Mouse (Mus musculus): ENCODE measurements around the gene St7l. TPM values are rescaled to one million over a fixed set of nuclear protein-coding genes. Genes with fewer than 3 reads are reported as not detected.

The St7l gene
- polyA plus RNA-seq, 1 experiment from 2014 or later, result 41.1 TPM

DNA sequence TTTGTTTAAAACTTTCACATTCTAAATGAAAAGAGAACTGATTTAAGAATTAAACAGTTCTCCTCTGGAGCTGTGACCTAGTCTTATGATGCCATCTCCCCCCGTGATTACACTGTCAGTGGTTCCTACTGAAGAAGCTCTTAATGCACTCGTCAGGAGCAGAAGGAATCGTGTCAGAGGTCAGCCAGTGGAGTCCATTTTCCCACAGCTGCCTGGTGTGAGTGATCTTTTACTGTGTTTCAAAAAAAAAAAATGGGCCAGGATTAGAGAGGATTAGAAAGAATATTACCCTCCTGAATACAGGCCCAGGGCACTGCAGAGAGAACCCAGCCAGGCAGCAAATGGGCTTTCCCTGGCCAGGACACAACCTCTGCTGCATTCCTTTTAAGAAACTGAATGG, 51.2 kb downstream of the St7l start:
- Histone ChIP-seq H3K4me3 (ENCODE audit: low read length) (no peak overlapping the region), H3K27ac (ENCODE audit: low read depth, low read length) (no peak overlapping the region), H3K9me3 (ENCODE audit: control insufficient read depth, low read length) (no peaks in the 10 kb centered on the region), H3K36me3 (ENCODE audit: control insufficient read depth, insufficient read depth, low read length) (peaks cover 10% of the 10 kb centered on the region), H3K4me2 (replicated peaks; ENCODE audit: low read depth, low read length) (no peak overlapping the region), H3K4me1 (ENCODE audit: control insufficient read depth, insufficient read depth, low read length) (no peaks in the 10 kb centered on the region), H3K9ac (ENCODE audit: low read depth, low read length) (no peak overlapping the region), H3K27me3 (ENCODE audit: control insufficient read depth, insufficient read depth, low read length) (no peaks in the 10 kb centered on the region)
- 56% methylated on average over 3 of the region's 3 CpGs for WGBS
- ATAC-seq (ENCODE audit: low FRiP score, low TSS enrichment), result no peak

DNA sequence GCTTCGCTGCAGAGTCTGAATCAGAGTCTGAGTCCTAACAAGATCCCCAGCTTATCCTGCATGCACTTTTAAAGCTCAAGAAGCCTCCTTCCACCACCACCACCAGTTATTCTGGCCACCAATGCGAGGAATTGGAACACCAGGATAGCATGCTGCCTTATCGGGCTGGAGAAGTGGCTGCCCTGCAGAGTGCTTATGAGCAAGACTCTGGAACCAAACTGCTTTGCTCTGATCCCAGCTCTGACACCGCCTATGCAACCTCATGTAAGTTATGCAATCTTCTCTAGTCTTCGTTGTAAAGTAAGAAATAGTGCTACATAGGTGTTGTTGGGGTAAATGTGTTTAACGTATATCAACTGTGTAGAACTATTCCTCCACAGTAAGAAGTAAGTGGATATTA, 65.6 kb downstream of the St7l start:
- no peak overlapping the region for H3K9ac ChIP-seq (ENCODE audit: low read depth, low read length)
- no peaks in the 10 kb centered on the region for H3K27me3 ChIP-seq (ENCODE audit: control insufficient read depth, insufficient read depth, low read length)
- no peak overlapping the region for H3K27ac ChIP-seq (ENCODE audit: low read depth, low read length)
- H3K9me3 ChIP-seq (ENCODE audit: control insufficient read depth, low read length), result no peaks in the 10 kb centered on the region
- WGBS, result 95% methylated on average over 6 of the region's 6 CpGs
- H3K36me3 ChIP-seq (ENCODE audit: control insufficient read depth, insufficient read depth, low read length), result peaks cover 31% of the 10 kb centered on the region; the same call in 1 of the 2 replicates
- no peak overlapping the region for H3K4me3 ChIP-seq (ENCODE audit: low read length)
- H3K4me2 ChIP-seq (replicated peaks; ENCODE audit: low read depth, low read length), result no peak overlapping the region
- no peaks in the 10 kb centered on the region for H3K4me1 ChIP-seq (ENCODE audit: control insufficient read depth, insufficient read depth, low read length)
- no peak for ATAC-seq (ENCODE audit: low FRiP score, low TSS enrichment)

DNA sequence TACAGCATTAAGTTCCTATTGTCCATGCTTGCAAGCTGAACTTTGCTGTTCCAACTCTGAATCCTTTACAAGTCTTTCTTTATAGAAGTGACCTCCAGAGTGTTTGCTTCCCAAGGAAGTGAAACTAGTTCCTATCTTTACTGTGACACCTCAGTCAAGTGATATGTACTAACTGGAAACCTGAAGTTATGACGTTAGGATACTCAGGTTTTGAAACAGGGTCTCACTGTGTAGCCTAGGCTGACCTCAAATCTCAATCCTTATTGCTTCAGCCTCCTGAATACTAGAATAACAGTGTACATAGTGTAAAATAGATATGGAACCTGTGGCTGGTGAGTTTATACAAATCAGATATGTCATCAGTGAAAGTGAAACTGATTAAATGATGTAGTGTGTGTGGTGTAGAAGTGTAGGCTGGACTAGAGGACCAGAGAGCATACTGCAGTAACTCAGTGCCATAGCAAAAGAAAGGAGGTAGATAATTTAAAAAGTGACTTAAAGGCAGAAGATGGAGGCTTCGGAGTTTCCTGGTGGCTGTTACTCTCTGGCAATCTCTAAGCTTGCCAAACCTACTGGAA, 74.0 kb downstream of the St7l start:
- H3K27ac ChIP-seq (ENCODE audit: low read depth, low read length), result no peak overlapping the region
- no peak for ATAC-seq (ENCODE audit: low FRiP score, low TSS enrichment)
- no peaks in the 10 kb centered on the region for H3K9me3 ChIP-seq (ENCODE audit: control insufficient read depth, low read length)
- H3K9ac ChIP-seq (ENCODE audit: low read depth, low read length), result no peak overlapping the region
- H3K4me3 ChIP-seq (ENCODE audit: low read length), result no peak overlapping the region
- peaks cover 7% of the 10 kb centered on the region; the same call in 1 of the 2 replicates for H3K4me1 ChIP-seq (ENCODE audit: control insufficient read depth, insufficient read depth, low read length)
- no peak overlapping the region for H3K4me2 ChIP-seq (replicated peaks; ENCODE audit: low read depth, low read length)
- no peaks in the 10 kb centered on the region for H3K27me3 ChIP-seq (ENCODE audit: control insufficient read depth, insufficient read depth, low read length)
- 86% methylated on average over 2 of the region's 2 CpGs for WGBS
- peaks cover 5% of the 10 kb centered on the region; the same call in 1 of the 2 replicates for H3K36me3 ChIP-seq (ENCODE audit: control insufficient read depth, insufficient read depth, low read length)

DNA sequence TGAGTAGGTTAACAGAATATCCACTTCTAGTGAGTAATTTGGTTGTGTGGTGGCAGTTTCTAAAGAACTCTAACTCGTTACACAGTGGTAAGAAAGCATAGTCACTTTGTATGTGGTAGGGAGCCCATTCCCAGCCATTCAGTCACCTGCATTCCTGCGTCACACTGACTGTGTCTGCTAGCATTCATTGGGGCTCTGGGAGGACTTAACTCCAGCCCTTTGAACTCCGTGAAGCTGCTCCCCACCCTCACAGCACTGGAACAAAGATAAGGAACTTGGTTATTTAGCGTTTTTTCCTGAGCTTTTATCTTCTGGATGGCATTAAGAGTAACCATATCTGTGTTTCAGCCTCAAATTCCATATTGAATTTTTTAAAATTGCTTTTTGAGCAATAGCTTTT, 74.5 kb downstream of the St7l start:
- no peak overlapping the region for H3K9ac ChIP-seq (ENCODE audit: low read depth, low read length)
- 66% methylated on average over 4 of the region's 4 CpGs for WGBS
- peaks cover 5% of the 10 kb centered on the region; the same call in 1 of the 2 replicates for H3K36me3 ChIP-seq (ENCODE audit: control insufficient read depth, insufficient read depth, low read length)
- H3K4me3 ChIP-seq (ENCODE audit: low read length), result no peak overlapping the region
- peaks cover 12% of the 10 kb centered on the region; the same call in 1 of the 2 replicates for H3K4me1 ChIP-seq (ENCODE audit: control insufficient read depth, insufficient read depth, low read length)
- no peak overlapping the region for H3K27ac ChIP-seq (ENCODE audit: low read depth, low read length)
- no peaks in the 10 kb centered on the region for H3K9me3 ChIP-seq (ENCODE audit: control insufficient read depth, low read length)
- no peak for ATAC-seq (ENCODE audit: low FRiP score, low TSS enrichment)
- no peak overlapping the region for H3K4me2 ChIP-seq (replicated peaks; ENCODE audit: low read depth, low read length)
- no peaks in the 10 kb centered on the region for H3K27me3 ChIP-seq (ENCODE audit: control insufficient read depth, insufficient read depth, low read length)

DNA sequence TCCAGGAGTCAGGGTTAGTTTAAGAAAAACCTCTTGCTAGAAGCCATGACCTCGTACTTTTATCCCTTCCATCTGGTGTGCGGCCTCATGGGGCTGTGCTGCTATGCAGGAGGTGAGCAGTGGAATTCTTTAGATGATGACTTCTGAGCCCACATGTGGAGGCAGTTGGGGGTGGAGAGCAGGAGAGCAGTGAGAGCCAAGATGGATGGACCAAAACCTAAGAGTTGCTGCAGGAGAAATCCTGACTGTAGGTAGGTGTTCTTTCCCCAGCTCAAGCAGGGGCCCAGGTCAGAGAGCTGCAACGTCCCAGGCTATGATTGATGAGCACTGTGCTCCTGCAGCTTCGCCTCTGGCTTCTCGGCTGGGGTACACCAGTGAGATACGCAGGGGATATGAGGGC, 76.9 kb downstream of the St7l start:
- H3K36me3 ChIP-seq (ENCODE audit: control insufficient read depth, insufficient read depth, low read length), result peaks cover under 1% of the 10 kb centered on the region; the same call in 1 of the 2 replicates
- H3K4me3 ChIP-seq (ENCODE audit: low read length), result no peak overlapping the region
- no peaks in the 10 kb centered on the region for H3K27me3 ChIP-seq (ENCODE audit: control insufficient read depth, insufficient read depth, low read length)
- no peaks in the 10 kb centered on the region for H3K9me3 ChIP-seq (ENCODE audit: control insufficient read depth, low read length)
- ATAC-seq (ENCODE audit: low FRiP score, low TSS enrichment), result peak; percentile 43; the same call in 1 of the 2 replicates
- H3K4me2 ChIP-seq (replicated peaks; ENCODE audit: low read depth, low read length), result no peak overlapping the region
- 38% methylated on average over 6 of the region's 6 CpGs for WGBS
- no peak overlapping the region for H3K9ac ChIP-seq (ENCODE audit: low read depth, low read length)
- peaks cover 14% of the 10 kb centered on the region; the same call in 1 of the 2 replicates for H3K4me1 ChIP-seq (ENCODE audit: control insufficient read depth, insufficient read depth, low read length)
- H3K27ac ChIP-seq (ENCODE audit: low read depth, low read length), result no peak overlapping the region

DNA sequence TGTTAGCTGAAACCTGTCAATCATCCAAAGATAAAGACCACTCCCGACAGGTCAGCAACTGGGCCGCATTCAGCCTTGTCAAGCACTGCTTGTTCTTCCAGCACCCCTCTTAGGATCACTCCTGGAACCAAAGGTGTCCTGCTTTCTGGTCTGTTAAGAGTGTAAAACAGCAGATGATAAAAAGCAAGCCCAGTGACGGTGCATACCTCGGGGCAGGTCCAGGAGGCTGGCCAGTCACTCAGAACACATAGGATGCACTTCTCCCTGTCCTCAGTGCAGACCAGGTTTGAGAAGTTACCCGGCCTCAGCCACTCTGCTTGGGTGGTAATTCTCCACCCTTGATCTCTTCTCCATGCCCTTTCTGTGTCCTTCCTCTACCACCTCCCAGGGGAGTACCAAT, 78.9 kb downstream of the St7l start:
- Histone ChIP-seq H3K36me3 (ENCODE audit: control insufficient read depth, insufficient read depth, low read length) (peaks cover 13% of the 10 kb centered on the region; the same call in 1 of the 2 replicates), H3K27me3 (ENCODE audit: control insufficient read depth, insufficient read depth, low read length) (no peaks in the 10 kb centered on the region), H3K4me2 (replicated peaks; ENCODE audit: low read depth, low read length) (no peak overlapping the region), H3K4me3 (ENCODE audit: low read length) (no peak overlapping the region), H3K9me3 (ENCODE audit: control insufficient read depth, low read length) (no peaks in the 10 kb centered on the region), H3K4me1 (ENCODE audit: control insufficient read depth, insufficient read depth, low read length) (peaks cover 14% of the 10 kb centered on the region; the same call in 1 of the 2 replicates), H3K27ac (ENCODE audit: low read depth, low read length) (0 out of 2 replicates have a peak overlapping the region, but pooled peaks have one; percentile 7), H3K9ac (ENCODE audit: low read depth, low read length) (no peak overlapping the region)
- no peak for ATAC-seq (ENCODE audit: low FRiP score, low TSS enrichment)
- WGBS, result 55% methylated on average over 5 of the region's 5 CpGs

DNA sequence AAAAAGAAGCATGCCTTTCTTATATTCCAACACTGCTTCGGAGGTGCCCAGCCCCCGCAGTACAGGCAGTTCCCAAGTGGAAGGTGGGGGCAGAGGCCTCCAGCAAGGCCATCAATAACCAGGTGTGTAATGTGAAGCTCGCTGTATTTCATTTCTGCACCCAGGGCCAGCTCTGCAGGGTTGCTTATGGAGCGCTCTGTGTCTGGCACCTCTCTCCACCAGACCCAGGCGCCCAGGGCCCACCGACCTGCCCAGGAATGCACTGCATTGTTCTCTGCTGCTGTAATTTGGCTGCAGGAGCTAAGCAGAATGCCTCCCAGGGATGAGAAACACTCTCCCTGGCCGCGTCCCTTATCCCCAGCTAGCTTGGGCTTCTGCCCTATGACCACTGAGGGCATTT, 79.5 kb downstream of the St7l start:
- H3K4me1 ChIP-seq (ENCODE audit: control insufficient read depth, insufficient read depth, low read length), result peaks cover 14% of the 10 kb centered on the region; the same call in 1 of the 2 replicates
- no peak overlapping the region for H3K4me2 ChIP-seq (replicated peaks; ENCODE audit: low read depth, low read length)
- H3K36me3 ChIP-seq (ENCODE audit: control insufficient read depth, insufficient read depth, low read length), result peaks cover 13% of the 10 kb centered on the region; the same call in 1 of the 2 replicates
- H3K4me3 ChIP-seq (ENCODE audit: low read length), result no peak overlapping the region
- no peak overlapping the region for H3K9ac ChIP-seq (ENCODE audit: low read depth, low read length)
- no peaks in the 10 kb centered on the region for H3K9me3 ChIP-seq (ENCODE audit: control insufficient read depth, low read length)
- WGBS, result 33% methylated on average over 8 of the region's 8 CpGs
- no peak overlapping the region for H3K27ac ChIP-seq (ENCODE audit: low read depth, low read length)
- no peaks in the 10 kb centered on the region for H3K27me3 ChIP-seq (ENCODE audit: control insufficient read depth, insufficient read depth, low read length)
- ATAC-seq (ENCODE audit: low FRiP score, low TSS enrichment), result 0 out of 2 replicates have a peak, but pooled peaks have one; percentile 48

DNA sequence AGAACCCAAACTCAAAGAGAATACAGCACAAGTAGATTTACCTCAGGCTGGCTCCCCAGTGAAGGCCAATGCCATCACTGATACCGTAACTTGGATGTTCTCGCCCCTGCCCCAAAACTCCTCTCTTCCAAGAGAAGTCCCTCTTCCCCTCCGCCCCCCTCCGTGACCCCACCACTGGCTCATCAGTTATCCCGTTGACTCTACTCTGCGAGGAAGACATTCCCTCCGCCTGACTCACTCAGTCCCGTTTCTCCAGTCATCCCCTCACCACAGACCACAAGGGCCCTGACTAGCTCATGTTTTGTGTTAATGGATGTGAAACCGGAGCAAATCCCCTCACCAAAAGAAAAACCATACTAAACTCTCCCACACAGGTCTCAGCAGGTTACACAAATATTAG, 81.1 kb downstream of the St7l start:
- peaks cover 13% of the 10 kb centered on the region; the same call in 1 of the 2 replicates for H3K36me3 ChIP-seq (ENCODE audit: control insufficient read depth, insufficient read depth, low read length)
- H3K9ac ChIP-seq (ENCODE audit: low read depth, low read length), result no peak overlapping the region
- H3K27ac ChIP-seq (ENCODE audit: low read depth, low read length), result no peak overlapping the region
- no peak overlapping the region for H3K4me2 ChIP-seq (replicated peaks; ENCODE audit: low read depth, low read length)
- H3K9me3 ChIP-seq (ENCODE audit: control insufficient read depth, low read length), result no peaks in the 10 kb centered on the region
- 33% methylated on average over 9 of the region's 9 CpGs for WGBS
- no peak for ATAC-seq (ENCODE audit: low FRiP score, low TSS enrichment)
- H3K4me3 ChIP-seq (ENCODE audit: low read length), result no peak overlapping the region
- H3K27me3 ChIP-seq (ENCODE audit: control insufficient read depth, insufficient read depth, low read length), result no peaks in the 10 kb centered on the region
- peaks cover 14% of the 10 kb centered on the region; the same call in 1 of the 2 replicates for H3K4me1 ChIP-seq (ENCODE audit: control insufficient read depth, insufficient read depth, low read length)

DNA sequence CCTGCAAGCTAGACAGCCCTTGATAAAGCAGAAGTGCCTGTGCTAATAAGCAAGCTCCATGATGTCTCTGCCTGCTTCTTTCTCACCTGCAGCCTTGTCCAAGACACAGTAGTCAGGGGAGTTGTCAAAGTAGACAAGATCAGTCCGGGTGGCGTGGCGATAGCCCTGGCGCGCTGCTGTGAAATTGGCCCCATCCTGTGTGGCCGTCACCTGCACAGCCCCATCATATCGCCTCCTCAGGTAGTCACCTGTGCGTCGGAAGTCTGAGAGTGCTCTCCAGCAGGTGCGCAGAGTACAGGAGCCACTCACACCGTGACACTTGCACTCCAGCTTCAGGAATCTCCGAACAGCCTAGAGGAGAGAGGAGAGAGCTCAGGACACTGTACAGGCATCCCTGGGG, 87.1 kb downstream of the St7l start:
- Histone ChIP-seq H3K36me3 (ENCODE audit: control insufficient read depth, insufficient read depth, low read length) (peaks cover 26% of the 10 kb centered on the region; the same call in 1 of the 2 replicates), H3K4me2 (replicated peaks; ENCODE audit: low read depth, low read length) (no peak overlapping the region), H3K27me3 (ENCODE audit: control insufficient read depth, insufficient read depth, low read length) (no peaks in the 10 kb centered on the region), H3K9me3 (ENCODE audit: control insufficient read depth, low read length) (no peaks in the 10 kb centered on the region), H3K4me3 (ENCODE audit: low read length) (no peak overlapping the region), H3K9ac (ENCODE audit: low read depth, low read length) (no peak overlapping the region), H3K4me1 (ENCODE audit: control insufficient read depth, insufficient read depth, low read length) (no peaks in the 10 kb centered on the region), H3K27ac (ENCODE audit: low read depth, low read length) (no peak overlapping the region)
- WGBS, result 95% methylated on average over 12 of the region's 12 CpGs
- ATAC-seq (ENCODE audit: low FRiP score, low TSS enrichment), result no peak
